In genomic region chr9:40343828-40344227, GRCm38 (mm10) we compare ENCODE assay signal across 12 mouse cellular contexts.
A peak's percentile ranks its signal among the peaks of the same experiment; 100 is the strongest.
DNase-seq lines count a peak whose midpoint lies in the region; ATAC-seq and TF ChIP-seq lines count a peak whose summit lies in the region.
"Had no signal": no experiment of that assay in that cellular context is flagged by ENCODE, and none has a peak within 500 bp of the region (broad histone marks: within the 10 kb centered on the region; RNA-seq: fewer than 3 reads in every experiment).

No protein-coding gene starts in this region.

- H3K4me3 ChIP-seq in forebrain, embryonic 16.5 days (replicated peaks; ENCODE audit: low read length), result no peak overlapping the region
- no peak overlapping the region for H3K4me3 ChIP-seq in forebrain, embryonic 10.5 days
- no peak overlapping the region for H3K4me3 ChIP-seq in lung, postnatal 0 days (ENCODE audit: low read depth, low read length)
- peak overlapping the region; percentile 63 for H3K4me3 ChIP-seq in cortical plate, adult 2 months (ENCODE audit: insufficient read depth, low read length)
- H3K4me3 ChIP-seq in gastrocnemius, adult 2 months, result no peak overlapping the region
- H3K4me3 ChIP-seq: neural tube, embryonic 12.5 days had no signal

- H3K9me3 ChIP-seq in forebrain, embryonic 16.5 days (ENCODE audit: control insufficient read depth, low read length), result no peaks in the 10 kb centered on the region
- H3K9me3 ChIP-seq in forebrain, embryonic 10.5 days, result no peaks in the 10 kb centered on the region
- H3K9me3 ChIP-seq in lung, postnatal 0 days (ENCODE audit: low read length), result no peaks in the 10 kb centered on the region
- H3K9me3 ChIP-seq: neural tube, embryonic 12.5 days had no signal

- ATAC-seq in forebrain, embryonic 16.5 days, result no peak
- no peak for ATAC-seq in lung, postnatal 0 days

- peak overlapping the region; percentile 58 for H3K4me2 ChIP-seq in forebrain, embryonic 16.5 days (ENCODE audit: low read length)
- H3K4me2 ChIP-seq in lung, postnatal 0 days (replicated peaks; ENCODE audit: low read depth, low read length), result no peak overlapping the region

- 90% methylated on average over 7 of the region's 7 CpGs for WGBS in forebrain, embryonic 16.5 days
- 94% methylated on average over 7 of the region's 7 CpGs for WGBS in forebrain, embryonic 10.5 days
- 84% methylated on average over 7 of the region's 7 CpGs for WGBS in lung, postnatal 0 days

- no peak for DNase-seq in forebrain, embryonic 10.5 days (ENCODE audit: extremely low spot score, low spot score)
- DNase-seq in lung, postnatal 36 days, result peak; percentile 32
- DNase-seq in lung, postnatal 0 days (ENCODE audit: low spot score), result no peak
- DNase-seq in right cerebral cortex, postnatal 10 days (ENCODE audit: low spot score in 2 of 2), result peak; percentile 50 to 66
- DNase-seq in kidney, adult 8-10 months, result no peak
- no peak for DNase-seq in gastrocnemius, adult 2 months
- DNase-seq: cerebellum, postnatal 14 days; heart, adult 18-20 months; thymus, postnatal 14 days had no signal

- TF ChIP-seq POLR2A in cortical plate, adult 2 months (IDR thresholded peaks at IDR 0.05; ENCODE audit: extremely low read depth, insufficient read depth, low read length), result peak; percentile 63; the same call in 1 of the 2 replicates

- no peaks in the 10 kb centered on the region for H3K27me3 ChIP-seq in forebrain, embryonic 16.5 days (replicated peaks; ENCODE audit: control insufficient read depth, insufficient read depth, low read length)
- H3K27me3 ChIP-seq in forebrain, embryonic 10.5 days (ENCODE audit: poor library complexity, severe bottlenecking), result 0 out of 2 replicates have a peak, but pooled peaks cover 3% of the 10 kb centered on the region
- H3K27me3 ChIP-seq in lung, postnatal 0 days (replicated peaks; ENCODE audit: insufficient read depth, low read length), result no peaks in the 10 kb centered on the region
- H3K27me3 ChIP-seq: neural tube, embryonic 12.5 days had no signal

- no peak overlapping the region for H3K27ac ChIP-seq in forebrain, embryonic 16.5 days (ENCODE audit: low read length)
- no peak overlapping the region for H3K27ac ChIP-seq in forebrain, embryonic 10.5 days
- H3K27ac ChIP-seq in lung, postnatal 0 days (ENCODE audit: low read length), result no peak overlapping the region
- no peak overlapping the region for H3K27ac ChIP-seq in cortical plate, adult 2 months (ENCODE audit: insufficient read depth, low read length)
- no peak overlapping the region for H3K27ac ChIP-seq in gastrocnemius, adult 2 months
- H3K27ac ChIP-seq: neural tube, embryonic 12.5 days had no signal

- TF ChIP-seq CTCF in lung, postnatal 0 days (IDR thresholded peaks at IDR 0.05), result no peak
- no peak for TF ChIP-seq CTCF in cortical plate, adult 2 months (IDR thresholded peaks at IDR 0.05; ENCODE audit: extremely low read depth, insufficient read depth, low read length)
- no peak for TF ChIP-seq CTCF in gastrocnemius, adult 2 months (IDR thresholded peaks at IDR 0.05)

- no peaks in the 10 kb centered on the region for H3K36me3 ChIP-seq in forebrain, embryonic 16.5 days (ENCODE audit: control insufficient read depth, insufficient read depth)
- H3K36me3 ChIP-seq in forebrain, embryonic 10.5 days (replicated peaks), result no peaks in the 10 kb centered on the region
- H3K36me3 ChIP-seq in lung, postnatal 0 days (ENCODE audit: insufficient read depth, low read length), result no peaks in the 10 kb centered on the region
- H3K36me3 ChIP-seq: neural tube, embryonic 12.5 days had no signal

- H3K9ac ChIP-seq in forebrain, embryonic 16.5 days (replicated peaks; ENCODE audit: low read depth, low read length), result no peak overlapping the region
- no peak overlapping the region for H3K9ac ChIP-seq in lung, postnatal 0 days (replicated peaks; ENCODE audit: low read depth)
- H3K9ac ChIP-seq: neural tube, embryonic 12.5 days had no signal

- H3K4me1 ChIP-seq in forebrain, embryonic 16.5 days (replicated peaks; ENCODE audit: control insufficient read depth, insufficient read depth, low read length), result peaks cover 51% of the 10 kb centered on the region
- peaks cover 24% of the 10 kb centered on the region for H3K4me1 ChIP-seq in forebrain, embryonic 10.5 days
- no peaks in the 10 kb centered on the region for H3K4me1 ChIP-seq in lung, postnatal 0 days (ENCODE audit: insufficient read depth, low read depth, low read length)
- peaks cover 16% of the 10 kb centered on the region for H3K4me1 ChIP-seq in cortical plate, adult 2 months (ENCODE audit: control insufficient read depth, insufficient read depth, low read length)

- intact Hi-C loops in gastrocnemius, adult 2 months (cut with DNase I), result no loop called here

- TF ChIP-seq EP300 in lung, postnatal 0 days (IDR thresholded peaks at IDR 0.05), result no peak

Comparison
In these comparisons a context has a peak if more than half of its experiments do, and no peak if none do; other contexts are left out.
1. DNase-seq: peak in lung, postnatal 36 days (single experiment) and right cerebral cortex, postnatal 10 days (2 of 2); none in forebrain, embryonic 10.5 days (single experiment), lung, postnatal 0 days (single experiment), kidney, adult 8-10 months (0 of 2) and gastrocnemius, adult 2 months (single experiment).